Mouse (Mus musculus) hindbrain, embryonic 13.5 days (tissue): ENCODE results near the gene Btbd6. TPM values are rescaled to one million over a fixed set of nuclear protein-coding genes. Genes with fewer than 3 reads are reported as not detected.

Experiments used
- ATAC-seq: fragments of 200-750 bp; cut with Nextera tagmentation; 2 replicates; pipeline ENCODE4 v1.8.0; 2017; ENCODE audit warnings: moderate TSS enrichment; ENCODE audit not compliant: low FRiP score
- H3K27ac ChIP-seq: fragments of 300-500 bp; sonication (generic); 2 replicates; pipeline ENCODE4 v1.5.1; 2015; ENCODE audit warnings: inconsistent platforms, mild to moderate bottlenecking, moderate library complexity
- H3K27me3 ChIP-seq: fragments of 300-500 bp; sonication (generic); 2 replicates; pipeline ENCODE4 v1.6.1; 2015; ENCODE audit warnings: mild to moderate bottlenecking, inconsistent platforms
- H3K36me3 ChIP-seq: fragments of 300-500 bp; sonication (generic); 2 replicates; pipeline ENCODE4 v1.6.1; 2015; ENCODE audit warnings: mild to moderate bottlenecking, inconsistent platforms
- H3K4me1 ChIP-seq: fragments of 300-500 bp; sonication (generic); replicated peaks from 2 replicates; pipeline ENCODE4 v1.6.1; 2015; ENCODE audit warnings: inconsistent platforms
- H3K4me2 ChIP-seq: fragments of 300-500 bp; sonication (generic); 2 replicates; pipeline ENCODE4 v1.6.1; 2015; ENCODE audit warnings: inconsistent platforms, mild to moderate bottlenecking, moderate library complexity
- H3K4me3 ChIP-seq: fragments of 300-500 bp; sonication (generic); 2 replicates; pipeline ENCODE4 v1.5.1; 2015; ENCODE audit warnings: mild to moderate bottlenecking, inconsistent platforms
- H3K9ac ChIP-seq: fragments of 300-500 bp; sonication (generic); 2 replicates; pipeline ENCODE4 v1.6.1; 2015; ENCODE audit warnings: mild to moderate bottlenecking, inconsistent platforms
- H3K9me3 ChIP-seq: fragments of 300-500 bp; sonication (generic); 2 replicates; pipeline ENCODE4 v1.6.1; 2016; ENCODE audit warnings: inconsistent platforms
- WGBS: fragments of 180-500 bp; shearing (Covaris S2); methylation state at CpG from one replicate; pipeline ENCODE4 v1.1.7; 2015; 5-methylcytosine and 5-hydroxymethylcytosine counted together
- polyA plus RNA-seq: library from polyadenylated mRNA; unstranded; fragments of >200 nt; fragmentation: Nextera tagmentation; extraction: Ambion mirVana; gene quantifications from 2 replicates; pipeline ENCODE4 v1.2.1, GENCODE M21; 2015

Gene Btbd6
- polyA plus RNA-seq, 1 experiment from 2014 or later, result 40.0 TPM

GRCm38 (mm10) chr12:112959421-112959820 is 16.9 kb upstream of the Btbd6 start:
- Histone ChIP-seq H3K4me1 (no peaks in the 10 kb centered on the region), H3K9ac (no peak overlapping the region), H3K4me2 (no peak overlapping the region), H3K27me3 (no peaks in the 10 kb centered on the region), H3K27ac (no peak overlapping the region), H3K9me3 (no peaks in the 10 kb centered on the region), H3K4me3 (no peak overlapping the region), H3K36me3 (peaks cover 69% of the 10 kb centered on the region)
- WGBS, result 87% methylated on average over 8 of the region's 8 CpGs
- no peak for ATAC-seq

DNA sequence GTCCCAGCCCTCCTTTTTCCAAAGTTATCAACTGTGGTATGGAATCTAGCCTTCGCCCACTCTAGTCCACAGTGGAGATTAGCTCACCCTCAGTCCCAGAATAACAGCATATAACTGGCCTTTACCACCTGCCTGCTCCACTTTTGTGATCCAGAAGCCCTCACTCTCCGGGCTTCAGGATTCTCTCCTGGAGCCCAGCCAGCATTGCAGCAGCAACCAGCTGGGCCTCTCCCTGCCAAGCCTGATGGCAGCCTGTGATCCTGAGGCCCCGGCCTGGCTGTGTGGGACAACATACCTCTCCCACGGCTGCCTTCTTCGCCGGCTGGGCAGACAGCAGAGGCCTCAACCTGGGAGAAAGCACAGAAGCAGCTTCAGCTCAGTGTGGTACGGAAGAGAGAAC is 14.9 kb upstream of the Btbd6 start:
- Histone ChIP-seq H3K36me3 (peaks cover 87% of the 10 kb centered on the region), H3K4me2 (no peak overlapping the region), H3K27ac (peak overlapping the region; percentile 35; the same call in 1 of the 2 replicates), H3K4me3 (no peak overlapping the region), H3K9ac (peak overlapping the region; percentile 39; the same call in 1 of the 2 replicates), H3K9me3 (no peaks in the 10 kb centered on the region), H3K27me3 (no peaks in the 10 kb centered on the region), H3K4me1 (no peaks in the 10 kb centered on the region)
- no peak for ATAC-seq
- WGBS, result 80% methylated on average over 7 of the region's 7 CpGs

DNA sequence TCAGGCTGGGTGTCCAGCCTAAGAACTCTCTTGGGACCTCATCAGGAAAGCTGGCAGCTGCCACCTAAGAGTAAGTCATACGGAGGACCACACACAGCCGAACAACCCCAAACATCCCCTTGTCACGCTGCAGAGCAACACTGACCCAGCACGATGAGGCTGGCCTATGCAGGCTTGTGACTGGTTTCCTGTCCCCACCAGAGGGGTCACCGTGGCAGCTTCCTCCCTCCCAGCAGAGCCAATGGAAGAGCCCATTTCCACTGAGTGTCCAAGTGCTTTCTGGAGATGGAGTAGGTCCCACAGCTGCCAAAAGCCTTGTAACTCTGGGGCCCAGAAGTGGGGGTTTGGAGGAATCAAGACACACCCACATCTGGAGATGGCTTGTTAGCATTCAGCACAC is 14.4 kb upstream of the Btbd6 start:
- peak overlapping the region; percentile 35; the same call in 1 of the 2 replicates for H3K27ac ChIP-seq
- WGBS, result 65% methylated on average over 5 of the region's 5 CpGs

GRCm38 (mm10) chr12:112965783-112966182 is 10.5 kb upstream of the Btbd6 start:
- ATAC-seq, result no peak
- no peak overlapping the region for H3K4me2 ChIP-seq
- H3K4me3 ChIP-seq, result no peak overlapping the region
- H3K4me1 ChIP-seq, result no peaks in the 10 kb centered on the region
- H3K36me3 ChIP-seq, result peaks cover 99% of the 10 kb centered on the region
- no peak overlapping the region for H3K9ac ChIP-seq
- 94% methylated on average over 13 of the region's 13 CpGs for WGBS
- H3K27me3 ChIP-seq, result no peaks in the 10 kb centered on the region
- no peaks in the 10 kb centered on the region for H3K9me3 ChIP-seq
- H3K27ac ChIP-seq, result no peak overlapping the region

More for the DNA sequence above, 14.4 kb upstream of the Btbd6 start:
- no peak for ATAC-seq
- H3K36me3 ChIP-seq, result peaks cover 87% of the 10 kb centered on the region
- H3K4me3 ChIP-seq, result no peak overlapping the region
- no peaks in the 10 kb centered on the region for H3K27me3 ChIP-seq
- no peaks in the 10 kb centered on the region for H3K9me3 ChIP-seq
- H3K4me1 ChIP-seq, result no peaks in the 10 kb centered on the region
- no peak overlapping the region for H3K4me2 ChIP-seq
- peak overlapping the region; percentile 39; the same call in 1 of the 2 replicates for H3K9ac ChIP-seq

GRCm38 (mm10) chr12:112968943-112969342 is 7.3 kb upstream of the Btbd6 start:
- Histone ChIP-seq H3K4me1 (no peaks in the 10 kb centered on the region), H3K4me2 (no peak overlapping the region), H3K4me3 (no peak overlapping the region), H3K36me3 (peaks cover 99% of the 10 kb centered on the region), H3K27ac (no peak overlapping the region), H3K9ac (no peak overlapping the region), H3K9me3 (no peaks in the 10 kb centered on the region), H3K27me3 (no peaks in the 10 kb centered on the region)
- 74% methylated on average over 8 of the region's 8 CpGs for WGBS
- no peak for ATAC-seq

GRCm38 (mm10) chr12:112969616-112970015 is 6.7 kb upstream of the Btbd6 start:
- Histone ChIP-seq H3K9me3 (no peaks in the 10 kb centered on the region), H3K36me3 (peaks cover 98% of the 10 kb centered on the region), H3K27me3 (no peaks in the 10 kb centered on the region), H3K9ac (no peak overlapping the region), H3K4me1 (no peaks in the 10 kb centered on the region), H3K4me3 (no peak overlapping the region), H3K4me2 (no peak overlapping the region), H3K27ac (no peak overlapping the region)
- 94% methylated on average over 6 of the region's 6 CpGs for WGBS
- no peak for ATAC-seq

DNA sequence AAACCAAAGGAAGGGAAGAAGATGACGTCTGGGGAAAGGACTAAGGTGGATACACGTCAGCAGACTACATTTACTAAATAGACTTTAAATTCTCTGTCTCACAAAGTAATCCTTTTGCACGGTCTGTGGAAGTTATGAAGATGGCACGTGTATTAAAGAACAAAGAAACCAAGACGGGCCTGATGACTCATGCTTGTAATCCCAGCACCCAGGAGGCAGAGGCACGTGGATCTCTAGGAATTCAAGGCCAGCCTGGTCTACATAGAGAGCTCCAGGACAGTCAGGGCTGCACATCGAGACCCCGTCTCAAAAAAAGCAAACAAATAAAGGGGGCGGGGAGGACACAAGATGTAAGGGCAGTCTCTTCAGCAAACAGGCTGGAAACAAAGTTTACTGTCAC is 1.5 kb upstream of the Btbd6 start:
- ATAC-seq, result no peak
- 96% methylated on average over 9 of the region's 9 CpGs for WGBS
- no peaks in the 10 kb centered on the region for H3K27me3 ChIP-seq
- H3K36me3 ChIP-seq, result peaks cover 70% of the 10 kb centered on the region
- H3K4me2 ChIP-seq, result no peak overlapping the region
- no peak overlapping the region for H3K27ac ChIP-seq
- H3K4me3 ChIP-seq, result no peak overlapping the region
- H3K4me1 ChIP-seq, result peaks cover 23% of the 10 kb centered on the region
- H3K9me3 ChIP-seq, result no peaks in the 10 kb centered on the region
- H3K9ac ChIP-seq, result no peak overlapping the region

- peaks cover 69% of the 10 kb centered on the region for H3K36me3 ChIP-seq
- H3K9me3 ChIP-seq, result no peaks in the 10 kb centered on the region
- 42% methylated on average over 12 of the region's 12 CpGs for WGBS
- no peak for ATAC-seq
- no peaks in the 10 kb centered on the region for H3K27me3 ChIP-seq
- H3K9ac ChIP-seq, result peak overlapping the region; percentile 92
- peak overlapping the region; percentile 95 for H3K27ac ChIP-seq
- H3K4me3 ChIP-seq, result peak overlapping the region; percentile 70
- peak overlapping the region; percentile 92 for H3K4me2 ChIP-seq
- peaks cover 23% of the 10 kb centered on the region for H3K4me1 ChIP-seq
These were observed 874 bp downstream of the Btbd6 start for GRCm38 (mm10) chr12:112977156-112977555.

DNA sequence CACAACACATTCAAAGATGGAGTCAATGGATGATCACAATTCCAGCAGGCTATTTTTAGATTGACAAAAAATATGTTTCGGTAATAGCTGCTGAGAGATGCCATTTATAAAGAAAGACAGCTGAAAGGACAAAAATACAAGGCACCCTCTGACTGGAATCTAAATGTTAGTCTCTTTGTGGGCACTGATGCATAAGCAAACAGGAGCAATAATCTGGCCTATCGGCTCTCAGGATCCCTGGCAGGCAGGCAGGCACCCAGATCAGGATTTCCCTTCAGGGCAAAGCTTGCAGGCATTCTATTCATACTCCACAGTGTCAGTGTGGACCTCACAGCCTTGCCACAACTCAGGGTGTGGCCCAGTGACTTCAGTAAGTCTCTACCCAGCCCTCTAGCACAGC is 5.7 kb downstream of the Btbd6 start:
- H3K4me3 ChIP-seq, result no peak overlapping the region
- H3K9me3 ChIP-seq, result no peaks in the 10 kb centered on the region
- no peak for ATAC-seq
- peaks cover 12% of the 10 kb centered on the region for H3K4me1 ChIP-seq
- no peaks in the 10 kb centered on the region for H3K27me3 ChIP-seq
- no peak overlapping the region for H3K27ac ChIP-seq
- no peak overlapping the region for H3K9ac ChIP-seq
- no peak overlapping the region for H3K4me2 ChIP-seq
- peaks cover 85% of the 10 kb centered on the region for H3K36me3 ChIP-seq
- 66% methylated on average over 2 of the region's 2 CpGs for WGBS

GRCm38 (mm10) chr12:112985346-112985745 is 9.1 kb downstream of the Btbd6 start:
- H3K4me1 ChIP-seq, result no peaks in the 10 kb centered on the region
- ATAC-seq, result no peak
- WGBS, result 90% methylated on average over 6 of the region's 6 CpGs
- no peaks in the 10 kb centered on the region for H3K27me3 ChIP-seq
- no peak overlapping the region for H3K9ac ChIP-seq
- no peak overlapping the region for H3K4me3 ChIP-seq
- peaks cover 72% of the 10 kb centered on the region for H3K36me3 ChIP-seq
- no peak overlapping the region for H3K27ac ChIP-seq
- no peak overlapping the region for H3K4me2 ChIP-seq
- no peaks in the 10 kb centered on the region for H3K9me3 ChIP-seq

- 73% methylated on average over 6 of the region's 6 CpGs for WGBS
- Histone ChIP-seq H3K4me1 (0 out of 2 replicates have a peak, but pooled peaks cover 2% of the 10 kb centered on the region), H3K36me3 (peaks cover 69% of the 10 kb centered on the region), H3K27ac (no peak overlapping the region), H3K27me3 (no peaks in the 10 kb centered on the region), H3K4me2 (no peak overlapping the region), H3K9me3 (no peaks in the 10 kb centered on the region), H3K9ac (no peak overlapping the region), H3K4me3 (no peak overlapping the region)
- ATAC-seq, result no peak
These were observed 11.6 kb downstream of the Btbd6 start for GRCm38 (mm10) chr12:112987877-112988276.

GRCm38 (mm10) chr12:112990706-112991405 is 14.6 kb downstream of the Btbd6 start:
- Histone ChIP-seq H3K36me3 (peaks cover 51% of the 10 kb centered on the region), H3K4me1 (0 out of 2 replicates have a peak, but pooled peaks cover 5% of the 10 kb centered on the region), H3K9ac (no peak overlapping the region), H3K4me3 (no peak overlapping the region), H3K9me3 (no peaks in the 10 kb centered on the region), H3K27ac (no peak overlapping the region), H3K4me2 (no peak overlapping the region), H3K27me3 (no peaks in the 10 kb centered on the region)
- no peak for ATAC-seq
- 91% methylated on average over 5 of the region's 5 CpGs for WGBS

- Histone ChIP-seq H3K27ac (no peak overlapping the region), H3K9me3 (no peaks in the 10 kb centered on the region), H3K27me3 (no peaks in the 10 kb centered on the region), H3K4me1 (0 out of 2 replicates have a peak, but pooled peaks cover 5% of the 10 kb centered on the region), H3K9ac (no peak overlapping the region), H3K4me2 (no peak overlapping the region), H3K4me3 (no peak overlapping the region), H3K36me3 (peaks cover 45% of the 10 kb centered on the region)
- no peak for ATAC-seq
- 92% methylated on average over 2 of the region's 2 CpGs for WGBS
These were observed 15.2 kb downstream of the Btbd6 start for GRCm38 (mm10) chr12:112991444-112991843.
